7 mouse cellular contexts compared by ENCODE assay signal in the genomic region with DNA sequence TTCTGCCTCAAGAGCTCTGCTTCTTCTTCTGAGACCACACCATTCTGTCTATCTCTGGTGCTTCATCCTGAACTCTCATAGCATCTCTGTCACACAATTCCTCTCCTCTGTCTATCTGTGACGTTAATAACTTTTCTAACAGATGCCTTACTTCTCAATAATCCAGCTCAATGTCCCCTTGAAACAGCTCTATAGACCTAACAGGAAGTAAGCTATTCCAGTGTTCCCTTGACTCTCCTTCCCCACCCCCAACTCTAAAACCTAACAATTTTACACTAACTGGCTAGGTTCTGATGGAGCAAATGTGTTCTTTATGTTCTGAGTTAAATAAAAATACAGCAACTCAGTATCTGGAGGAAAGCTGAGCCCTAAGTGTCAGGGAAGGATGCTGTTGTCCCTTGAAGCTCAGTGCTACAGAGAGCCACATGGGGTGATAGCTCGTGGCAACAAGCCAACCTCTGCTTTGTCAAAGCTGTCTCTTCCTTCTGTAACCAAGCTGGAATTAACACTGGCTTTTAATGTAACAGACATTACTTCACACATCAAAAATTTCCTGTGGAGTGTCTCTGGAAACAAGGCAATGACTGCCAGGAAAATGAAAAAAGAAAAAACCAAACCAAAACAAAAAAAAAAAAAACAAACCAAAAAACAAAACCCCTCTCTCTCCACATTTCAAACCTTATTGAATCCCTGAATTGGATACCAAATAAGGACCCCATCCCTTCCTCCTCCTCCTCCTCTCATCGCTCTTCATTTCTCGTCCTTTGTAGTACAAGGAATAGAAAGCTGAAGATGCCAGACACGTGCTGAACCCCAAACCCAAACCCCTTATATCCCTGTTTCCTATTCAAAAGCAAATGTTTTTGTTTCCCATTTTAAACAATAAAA.
DNase-seq lines count a peak whose midpoint lies in the region; ATAC-seq and TF ChIP-seq lines count a peak whose summit lies in the region.

No protein-coding gene starts in this region.

- H3K9me3 ChIP-seq in limb, embryonic 13.5 days = no peaks in the 10 kb centered on the region
- no peaks in the 10 kb centered on the region; the same call in 1 of the 2 replicates for H3K9me3 ChIP-seq in limb, embryonic 10.5 days (replicated peaks)
- no peaks in the 10 kb centered on the region for H3K9me3 ChIP-seq in forebrain, embryonic 16.5 days (ENCODE audit: control insufficient read depth, low read length)
- H3K9me3 ChIP-seq in heart, postnatal 0 days (replicated peaks; ENCODE audit: control insufficient read depth, low read length) = no peaks in the 10 kb centered on the region
- H3K9me3 ChIP-seq in lung, embryonic 16.5 days (ENCODE audit: control insufficient read depth, low read length) = no peaks in the 10 kb centered on the region

- H3K27ac ChIP-seq in limb, embryonic 13.5 days = 0 out of 2 replicates have a peak overlapping the region, but pooled peaks have one; percentile 2
- H3K27ac ChIP-seq in limb, embryonic 10.5 days = no peak overlapping the region
- H3K27ac ChIP-seq in forebrain, embryonic 16.5 days (ENCODE audit: low read length) = peak overlapping the region; percentile 81
- peak overlapping the region; percentile 81 for H3K27ac ChIP-seq in heart, postnatal 0 days (ENCODE audit: low read depth)
- peak overlapping the region; percentile 66 for H3K27ac ChIP-seq in lung, embryonic 16.5 days (ENCODE audit: low read length)

- TF ChIP-seq EP300 in heart, postnatal 0 days (IDR thresholded peaks at IDR 0.05; ENCODE audit: low read depth) = no peak

- peaks cover 9% of the 10 kb centered on the region for H3K36me3 ChIP-seq in limb, embryonic 13.5 days
- no peaks in the 10 kb centered on the region for H3K36me3 ChIP-seq in limb, embryonic 10.5 days
- H3K36me3 ChIP-seq in forebrain, embryonic 16.5 days (ENCODE audit: control insufficient read depth, insufficient read depth) = no peaks in the 10 kb centered on the region
- peaks cover 70% of the 10 kb centered on the region for H3K36me3 ChIP-seq in heart, postnatal 0 days (replicated peaks; ENCODE audit: control insufficient read depth, insufficient read depth, low read length)
- H3K36me3 ChIP-seq in lung, embryonic 16.5 days (ENCODE audit: control insufficient read depth, insufficient read depth, low read length) = no peaks in the 10 kb centered on the region

- no peak for DNase-seq in limb, embryonic 10.5 days (ENCODE audit: low spot score)
- peak; percentile 53 for DNase-seq in heart, postnatal 0 days (ENCODE audit: low spot score)
- DNase-seq in embryo, embryonic 9.5 days (ENCODE audit: extremely low spot score) = no peak
- DNase-seq in ovary, adult 18-20 months (ENCODE audit: low spot score) = no peak

- peaks cover 7% of the 10 kb centered on the region; the same call in 1 of the 2 replicates for H3K4me1 ChIP-seq in limb, embryonic 13.5 days
- H3K4me1 ChIP-seq in limb, embryonic 10.5 days = no peaks in the 10 kb centered on the region
- H3K4me1 ChIP-seq in forebrain, embryonic 16.5 days (replicated peaks; ENCODE audit: control insufficient read depth, insufficient read depth, low read length) = peaks cover 19% of the 10 kb centered on the region
- H3K4me1 ChIP-seq in heart, postnatal 0 days (ENCODE audit: control insufficient read depth, insufficient read depth) = no peaks in the 10 kb centered on the region
- peaks cover 9% of the 10 kb centered on the region for H3K4me1 ChIP-seq in lung, embryonic 16.5 days (replicated peaks; ENCODE audit: control insufficient read depth, insufficient read depth, low read length)

- no peak overlapping the region for H3K4me3 ChIP-seq in limb, embryonic 13.5 days
- no peak overlapping the region for H3K4me3 ChIP-seq in limb, embryonic 10.5 days
- no peak overlapping the region for H3K4me3 ChIP-seq in forebrain, embryonic 16.5 days (replicated peaks; ENCODE audit: low read length)
- H3K4me3 ChIP-seq in heart, postnatal 0 days (ENCODE audit: low read depth, low read length) = no peak overlapping the region
- no peak overlapping the region for H3K4me3 ChIP-seq in lung, embryonic 16.5 days (ENCODE audit: low read length)

- H3K4me2 ChIP-seq in limb, embryonic 13.5 days (replicated peaks) = no peak overlapping the region
- H3K4me2 ChIP-seq in forebrain, embryonic 16.5 days (ENCODE audit: low read length) = no peak overlapping the region
- H3K4me2 ChIP-seq in heart, postnatal 0 days (ENCODE audit: low read depth, low read length) = 0 out of 2 replicates have a peak overlapping the region, but pooled peaks have one; percentile 2
- no peak overlapping the region for H3K4me2 ChIP-seq in lung, embryonic 16.5 days (ENCODE audit: low read depth, low read length)

- no peak overlapping the region for H3K9ac ChIP-seq in limb, embryonic 13.5 days
- no peak overlapping the region for H3K9ac ChIP-seq in forebrain, embryonic 16.5 days (replicated peaks; ENCODE audit: low read depth, low read length)
- no peak overlapping the region for H3K9ac ChIP-seq in heart, postnatal 0 days (replicated peaks; ENCODE audit: low read depth, low read length)
- H3K9ac ChIP-seq in lung, embryonic 16.5 days (ENCODE audit: low read length) = no peak overlapping the region

- no peaks in the 10 kb centered on the region for H3K27me3 ChIP-seq in limb, embryonic 13.5 days
- no peaks in the 10 kb centered on the region for H3K27me3 ChIP-seq in limb, embryonic 10.5 days (ENCODE audit: low read depth, poor library complexity, severe bottlenecking)
- H3K27me3 ChIP-seq in forebrain, embryonic 16.5 days (replicated peaks; ENCODE audit: control insufficient read depth, insufficient read depth, low read length) = no peaks in the 10 kb centered on the region
- H3K27me3 ChIP-seq in heart, postnatal 0 days (ENCODE audit: control insufficient read depth, insufficient read depth, low read length) = no peaks in the 10 kb centered on the region
- H3K27me3 ChIP-seq in lung, embryonic 16.5 days (ENCODE audit: control insufficient read depth, insufficient read depth, low read depth, low read length) = no peaks in the 10 kb centered on the region

- peak; percentile 44; the same call in 1 of the 2 replicates for ATAC-seq in limb, embryonic 13.5 days (ENCODE audit: low FRiP score, low read depth)
- ATAC-seq in forebrain, embryonic 16.5 days = peak; percentile 93
- peak; percentile 80 for ATAC-seq in heart, postnatal 0 days (ENCODE audit: insufficient read depth, low read depth)
- ATAC-seq in lung, embryonic 16.5 days (ENCODE audit: low read depth) = peak; percentile 74

- no peak for TF ChIP-seq CTCF in heart, postnatal 0 days (IDR thresholded peaks at IDR 0.05; ENCODE audit: low read depth)

- WGBS in limb, embryonic 13.5 days = 74% methylated on average over 5 of the region's 5 CpGs
- WGBS in limb, embryonic 10.5 days = 77% methylated on average over 5 of the region's 5 CpGs
- 24% methylated on average over 5 of the region's 5 CpGs for WGBS in forebrain, embryonic 16.5 days
- WGBS in heart, postnatal 0 days = 39% methylated on average over 5 of the region's 5 CpGs
- WGBS in lung, embryonic 16.5 days = 56% methylated on average over 5 of the region's 5 CpGs
